Mouse (Mus musculus) limb, embryonic 14.5 days (tissue): ENCODE measurements around the gene Zxdc. TPM values are rescaled to one million over a fixed set of nuclear protein-coding genes. Genes with fewer than 3 reads are reported as not detected.
A peak's percentile ranks its signal among the peaks of the same experiment; 100 is the strongest.

ENCODE experiments used
- ATAC-seq: fragments of 200-750 bp; cut with Nextera tagmentation; 2 replicates; pipeline ENCODE4 v1.8.0; 2017; ENCODE audit warnings: low read depth, moderate number of reproducible peaks, moderate TSS enrichment; ENCODE audit not compliant: low FRiP score
- DNase-seq: peaks from one replicate; pipeline ENCODE4 v3.0.0-alpha.2; 2015; ENCODE audit warnings: low spot score
- H3K27ac ChIP-seq: fragments of 300-500 bp; sonication (generic); replicated peaks from 2 replicates; pipeline ENCODE4 v1.5.1; 2014; ENCODE audit warnings: low read depth, mild to moderate bottlenecking, low read length, moderate library complexity, mixed read lengths
- H3K27me3 ChIP-seq: fragments of 300-500 bp; sonication (generic); 2 replicates; pipeline ENCODE4 v1.6.1; 2014; ENCODE audit warnings: low read length, mixed read lengths; ENCODE audit not compliant: control insufficient read depth, insufficient read depth
- H3K36me3 ChIP-seq: fragments of 300-500 bp; sonication (generic); 2 replicates; pipeline ENCODE4 v1.6.1; 2014; ENCODE audit warnings: mild to moderate bottlenecking, low read length, moderate library complexity, mixed read lengths; ENCODE audit not compliant: control insufficient read depth, insufficient read depth
- H3K4me1 ChIP-seq: fragments of 300-500 bp; sonication (generic); 2 replicates; pipeline ENCODE4 v1.6.1; 2014; ENCODE audit warnings: antibody characterized with exemption, low read length, mixed read lengths; ENCODE audit not compliant: control insufficient read depth, insufficient read depth
- H3K4me2 ChIP-seq: fragments of 300-500 bp; sonication (generic); replicated peaks from 2 replicates; pipeline ENCODE4 v1.6.1; 2014; ENCODE audit warnings: low read depth, mild to moderate bottlenecking, low read length, moderate library complexity; ENCODE audit not compliant: severe bottlenecking
- H3K4me3 ChIP-seq: fragments of 300-500 bp; sonication (generic); replicated peaks from 2 replicates; pipeline ENCODE4 v1.5.1; 2014; ENCODE audit warnings: low read length
- H3K9ac ChIP-seq: fragments of 300-500 bp; sonication (generic); 2 replicates; pipeline ENCODE4 v1.6.1; 2014; ENCODE audit warnings: mild to moderate bottlenecking, low read depth, low read length, moderate library complexity; ENCODE audit not compliant: severe bottlenecking
- H3K9me3 ChIP-seq: fragments of 300-500 bp; sonication (generic); 2 replicates; pipeline ENCODE4 v1.6.1; 2016; ENCODE audit warnings: low read length; ENCODE audit not compliant: control insufficient read depth
- POLR2A ChIP-seq: fragments of 200-500 bp; IDR thresholded peaks from 2 replicates; pipeline ENCODE4 v1.8.0; 2012; ENCODE audit warnings: inconsistent platforms, mild to moderate bottlenecking, moderate library complexity, borderline replicate concordance; ENCODE audit not compliant: insufficient read depth, insufficient read length; ENCODE audit errors: extremely low read depth
- WGBS: fragments of 180-500 bp; shearing (Covaris S2); extraction: QIAGEN DNeasy Blood & Tissue Kit; methylation state at CpG from one replicate; pipeline ENCODE4 v1.1.7; 2014; 5-methylcytosine and 5-hydroxymethylcytosine counted together
- polyA plus RNA-seq, 2 experiments: library from polyadenylated mRNA; depleted of rRNA in 1 of 2; stranded (reverse) in 1 of 2; unstranded in 1 of 2; fragments of >200 nt; fragmentation: Nextera tagmentation in 1 of 2; extraction: Ambion mirVana in 1 of 2; gene quantifications; 2 replicates each; pipeline versions ENCODE4 v1.2.1 to v1.2.3; 2012 to 2014

Gene Zxdc
- polyA plus RNA-seq, 2 experiments: 13.5 to 15.1 TPM

DNA sequence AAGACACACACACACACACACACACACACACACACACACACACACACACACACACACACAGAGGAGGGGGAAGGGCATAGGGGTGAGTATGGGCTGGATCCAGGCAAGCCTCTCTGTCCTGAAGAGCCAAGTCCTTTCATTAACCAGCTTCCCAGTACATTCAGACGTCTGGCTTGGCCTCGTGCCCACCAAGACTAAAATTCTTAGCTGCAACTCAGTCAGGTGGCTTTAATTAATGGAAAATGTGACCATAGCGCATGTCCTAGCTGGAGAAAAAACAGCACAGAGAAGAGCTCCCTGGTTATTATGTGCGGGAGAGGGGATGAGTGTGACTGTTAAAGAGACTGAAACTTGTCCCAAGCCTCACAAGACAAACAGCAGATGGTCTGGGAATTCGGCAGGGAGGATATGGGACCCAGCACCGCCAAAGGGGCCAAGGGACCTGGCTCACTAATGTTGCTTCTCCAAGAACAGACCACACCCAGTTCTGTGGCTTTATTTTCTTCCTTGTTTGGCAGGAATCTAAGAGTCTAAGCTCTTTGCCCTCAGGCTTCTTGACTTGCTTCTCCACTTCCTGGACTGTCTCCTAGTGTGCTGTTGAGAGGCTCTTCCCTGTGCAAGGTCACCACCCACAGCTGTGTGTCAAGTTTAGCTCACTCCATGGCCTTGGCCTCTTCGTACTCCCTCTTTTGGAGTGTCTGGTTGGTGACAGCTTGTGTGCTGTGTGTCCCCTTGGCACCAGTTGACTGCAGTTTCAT lies 9.1 kb upstream of the Zxdc start:
- H3K4me2 ChIP-seq: no peak overlapping the region
- no peak overlapping the region for H3K4me3 ChIP-seq
- ATAC-seq (peak; percentile 86), DNase-seq (peak; percentile 91)
- H3K9ac ChIP-seq: no peak overlapping the region
- H3K4me1 ChIP-seq: peaks cover 29% of the 10 kb centered on the region
- no peak for TF ChIP-seq POLR2A
- no peaks in the 10 kb centered on the region for H3K9me3 ChIP-seq
- peak overlapping the region; percentile 85 for H3K27ac ChIP-seq
- no peaks in the 10 kb centered on the region for H3K27me3 ChIP-seq
- WGBS: 17% methylated on average over 7 of the region's 7 CpGs
- H3K36me3 ChIP-seq: no peaks in the 10 kb centered on the region

- WGBS: 86% methylated on average over 6 of the region's 6 CpGs
- ATAC-seq (no peak), DNase-seq (no peak)
- Histone ChIP-seq H3K9me3 (no peaks in the 10 kb centered on the region), H3K4me3 (no peak overlapping the region), H3K27ac (peak overlapping the region; percentile 85; the same call in 1 of the 2 replicates), H3K36me3 (no peaks in the 10 kb centered on the region), H3K4me1 (peaks cover 29% of the 10 kb centered on the region), H3K4me2 (no peak overlapping the region), H3K9ac (no peak overlapping the region), H3K27me3 (no peaks in the 10 kb centered on the region)
- no peak for TF ChIP-seq POLR2A
Measured at GRCm38 (mm10) chr6:90360922-90361614, 8.2 kb upstream of the Zxdc start.

- WGBS: 84% methylated on average over 5 of the region's 5 CpGs
- H3K4me1 ChIP-seq: peaks cover 19% of the 10 kb centered on the region
Measured at GRCm38 (mm10) chr6:90363301-90363700, 6.0 kb upstream of the Zxdc start.

DNA sequence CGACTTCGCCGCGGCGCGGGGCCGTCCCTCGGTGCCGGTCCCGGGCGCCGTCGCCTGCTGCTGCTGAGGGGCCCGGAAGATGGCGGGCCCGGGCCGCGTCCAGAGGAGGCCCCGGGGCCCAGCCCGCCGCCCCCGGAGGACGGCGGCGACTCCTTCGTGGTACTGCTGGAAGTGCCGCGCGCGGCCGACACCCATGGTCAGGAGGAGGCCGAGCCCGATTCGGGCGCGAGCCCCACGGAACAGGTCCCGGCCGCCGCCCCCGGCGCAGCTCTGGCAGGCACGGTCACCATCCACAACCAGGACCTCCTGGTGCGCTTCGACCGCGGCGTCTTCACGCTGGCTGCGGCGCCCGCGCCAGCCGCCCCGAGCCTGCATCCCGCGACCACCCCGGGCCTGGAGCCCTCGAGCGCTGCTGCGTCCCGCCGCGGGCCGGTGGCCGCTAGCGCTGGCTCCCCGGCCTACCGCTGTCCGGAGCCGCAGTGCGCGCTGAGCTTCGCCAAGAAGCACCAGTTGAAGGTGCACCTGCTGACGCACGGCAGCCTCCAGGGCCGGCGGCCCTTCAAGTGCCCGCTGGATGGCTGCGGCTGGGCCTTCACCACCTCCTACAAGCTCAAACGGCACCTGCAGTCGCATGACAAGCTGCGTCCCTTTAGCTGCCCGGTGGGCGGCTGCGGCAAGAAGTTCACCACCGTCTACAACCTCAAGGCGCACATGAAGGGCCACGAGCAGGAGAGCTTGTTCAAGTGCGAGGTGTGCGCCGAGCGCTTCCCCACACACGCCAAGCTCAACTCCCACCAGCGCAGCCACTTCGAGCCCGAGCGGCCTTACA lies 647 bp downstream of the Zxdc start:
- no peaks in the 10 kb centered on the region for H3K9me3 ChIP-seq
- peaks cover 16% of the 10 kb centered on the region for H3K4me1 ChIP-seq
- H3K27ac ChIP-seq: peak overlapping the region; percentile 65
- TF ChIP-seq POLR2A: no peak
- peak overlapping the region; percentile 92 for H3K4me3 ChIP-seq
- H3K36me3 ChIP-seq: peaks cover 25% of the 10 kb centered on the region
- DNase-seq: peak; percentile 12
- peak overlapping the region; percentile 78 for H3K9ac ChIP-seq
- H3K4me2 ChIP-seq: peak overlapping the region; percentile 98
- under 1% methylated on average over 59 of the region's 98 CpGs for WGBS
- peak; percentile 79 for ATAC-seq
- no peaks in the 10 kb centered on the region for H3K27me3 ChIP-seq

More at GRCm38 (mm10) chr6:90363301-90363700, 6.0 kb upstream of the Zxdc start:
- no peak for ATAC-seq
- no peak for DNase-seq
- Histone ChIP-seq H3K9me3 (no peaks in the 10 kb centered on the region), H3K36me3 (no peaks in the 10 kb centered on the region), H3K27ac (no peak overlapping the region), H3K4me2 (no peak overlapping the region), H3K9ac (no peak overlapping the region), H3K27me3 (no peaks in the 10 kb centered on the region), H3K4me3 (no peak overlapping the region)
- TF ChIP-seq POLR2A: no peak

DNA sequence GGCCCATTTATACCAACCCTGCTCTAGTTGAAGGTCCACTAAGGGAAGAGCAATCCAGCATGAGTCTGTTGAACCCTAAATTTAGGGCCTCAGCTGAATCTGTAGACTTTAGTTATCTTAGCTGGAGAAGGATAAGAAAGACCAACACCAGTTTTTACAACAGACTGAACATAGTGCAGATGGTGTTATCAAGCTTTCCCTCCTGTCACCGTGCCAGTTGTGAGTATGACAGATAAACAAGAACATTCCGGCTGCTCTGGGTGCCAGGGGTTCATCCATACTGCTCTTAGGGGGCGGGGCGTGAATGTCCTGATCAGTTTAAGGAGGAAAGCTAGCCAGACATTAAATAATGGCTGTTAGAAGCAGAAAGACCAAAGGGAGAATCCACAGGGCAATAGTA lies 5.4 kb downstream of the Zxdc start:
- Histone ChIP-seq H3K4me1 (peaks cover 16% of the 10 kb centered on the region), H3K36me3 (peaks cover 67% of the 10 kb centered on the region), H3K9ac (no peak overlapping the region), H3K27me3 (no peaks in the 10 kb centered on the region), H3K9me3 (no peaks in the 10 kb centered on the region), H3K27ac (no peak overlapping the region), H3K4me3 (no peak overlapping the region), H3K4me2 (no peak overlapping the region)
- no peak for DNase-seq
- no peak for TF ChIP-seq POLR2A
- no peak for ATAC-seq
- WGBS: 95% methylated on average over 4 of the region's 4 CpGs
